Mouse (Mus musculus) erythroid progenitor cell, adult 5-6 weeks (primary cell): ENCODE measurements around the gene Mctp1. TPM values are rescaled to one million over a fixed set of nuclear protein-coding genes. Genes with fewer than 3 reads are reported as not detected.

Experiments used
- ATAC-seq: replicated peaks from 2 replicates; pipeline ENCODE4 v1.8.0; 2016; ENCODE audit warnings: moderate number of reproducible peaks, mild to moderate bottlenecking, moderate TSS enrichment, inconsistent platforms; ENCODE audit not compliant: poor library complexity, low FRiP score, severe bottlenecking
- total RNA-seq, 2 experiments: library from RNA; stranded (forward) in 1 of 2; stranded (reverse) in 1 of 2; fragments of 150-400 nt in 1 of 2; fragments of 186-747, 209-891 nt in 1 of 2; gene quantifications; 2 replicates each; pipeline versions ENCODE4 v1.2.3 to v1.2.4; 2015 to 2017; ENCODE audit warnings: low replicate concordance in 2 of 2

Mctp1 gene
- total RNA-seq, 2 experiments from 2014 or later = 8.0 to 11.0 TPM

DNA sequence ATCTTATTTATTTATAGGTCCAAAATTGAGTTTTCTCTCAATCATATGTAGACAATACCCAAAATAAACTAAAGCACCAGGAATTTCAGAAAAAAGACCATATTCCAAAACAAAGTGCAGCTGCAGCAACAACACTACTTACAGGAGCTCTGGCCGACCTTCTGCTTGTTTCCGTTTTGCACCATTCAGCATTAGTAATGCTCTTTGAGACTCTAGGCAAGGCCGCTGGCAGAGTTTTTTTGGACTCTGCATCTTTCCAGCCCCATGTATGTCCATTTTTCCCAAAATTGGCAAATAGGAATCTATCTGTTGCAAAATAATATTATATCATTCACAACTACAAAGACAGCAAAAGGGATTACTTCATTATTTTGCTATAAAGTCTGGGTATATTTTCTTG lies 665.4 kb downstream of the Mctp1 start:
- no peak for ATAC-seq

DNA sequence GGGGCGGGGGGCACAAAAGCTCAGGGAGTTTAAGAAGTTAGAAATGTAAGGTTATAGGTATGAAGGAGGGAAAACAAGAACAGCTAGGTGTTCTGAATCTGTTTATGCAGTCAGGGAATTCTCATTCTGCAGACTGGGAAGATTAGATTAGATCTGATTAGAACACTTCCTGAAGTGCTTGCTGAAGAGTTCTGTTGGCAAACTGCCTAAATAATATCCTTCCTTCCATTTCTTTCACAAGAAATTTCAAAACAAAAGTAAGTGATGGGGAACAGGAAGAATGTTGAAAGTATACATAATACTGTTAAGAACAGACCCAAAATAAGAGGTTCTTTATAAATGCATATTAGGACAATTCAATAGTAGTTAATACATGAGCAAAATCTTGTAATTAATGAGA lies 678.9 kb downstream of the Mctp1 start:
- ATAC-seq = no peak

DNA sequence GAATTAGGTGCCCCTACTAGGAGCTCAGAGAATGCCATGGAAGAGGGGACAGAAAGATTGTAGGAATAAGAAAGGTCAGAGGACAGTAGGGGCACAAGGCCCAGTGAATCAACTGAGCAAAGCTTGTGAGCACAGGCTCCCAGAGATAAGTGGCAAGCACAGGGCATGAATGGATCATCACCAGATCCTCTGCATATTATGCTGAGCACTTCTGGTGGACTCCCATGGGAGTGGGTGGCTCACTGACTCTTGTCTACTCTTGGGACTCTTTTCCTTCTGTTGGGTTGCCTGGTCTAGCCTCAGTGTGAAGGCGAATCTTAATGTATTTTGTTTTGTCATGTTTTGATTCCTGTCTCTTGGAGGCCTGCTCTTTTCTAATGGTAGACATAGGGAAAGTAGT lies 684.5 kb downstream of the Mctp1 start:
- ATAC-seq = no peak

DNA sequence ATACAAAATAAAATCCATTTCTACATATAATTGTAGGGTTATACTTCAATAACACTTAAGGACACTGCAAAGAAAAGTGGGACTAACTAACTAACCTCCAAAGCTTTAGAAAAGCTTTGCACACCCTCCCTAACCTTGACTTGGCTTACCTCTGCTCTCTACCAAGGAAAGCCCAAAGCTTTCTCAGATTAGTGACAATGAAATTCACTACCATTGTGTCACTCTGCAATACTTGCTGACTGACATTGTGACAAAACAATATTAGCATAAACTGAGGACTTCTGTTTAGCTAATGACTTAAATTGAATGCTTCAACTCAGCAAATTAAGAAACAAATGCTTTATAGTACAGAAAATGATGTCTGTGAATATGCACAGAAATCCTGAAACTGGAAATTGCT lies 687.7 kb downstream of the Mctp1 start:
- no peak for ATAC-seq

Other genes starting within 250 kb of the Mctp1 start
- not detected in 2 replicates for gene Fam81b, start 79.5 kb upstream of the Mctp1 start, total RNA-seq (2015; ENCODE audit: low replicate concordance)
- gene Fam81b, start 79.5 kb upstream of the Mctp1 start, total RNA-seq (2017; ENCODE audit: low replicate concordance) = not detected in 2 replicates